In genomic region chr12:110984598-110984997, GRCm38 (mm10) we compare ENCODE assay signal across 19 mouse cellular contexts. TPM values are rescaled to one million over a fixed set of nuclear protein-coding genes. Genes with fewer than 3 reads are reported as not detected.
A peak's percentile ranks its signal among the peaks of the same experiment; 100 is the strongest.
DNase-seq lines count a peak whose midpoint lies in the region; ATAC-seq and TF ChIP-seq lines count a peak whose summit lies in the region.
"Had no signal": no experiment of that assay in that cellular context is flagged by ENCODE, and none has a peak within 500 bp of the region (broad histone marks: within the 10 kb centered on the region; RNA-seq: fewer than 3 reads in every experiment).

No protein-coding gene starts in this region.

- H3K4me2 ChIP-seq in heart, embryonic 15.5 days = no peak overlapping the region
- no peak overlapping the region for H3K4me2 ChIP-seq in lung, embryonic 15.5 days
- H3K4me2 ChIP-seq in embryonic facial prominence, embryonic 15.5 days (replicated peaks) = no peak overlapping the region
- no peak overlapping the region for H3K4me2 ChIP-seq in myocyte (ENCODE audit: low read depth)
- H3K4me2 ChIP-seq: embryonic facial prominence, embryonic 13.5 days; limb, embryonic 15.5 days; midbrain, embryonic 11.5 days had no signal

- H3K9me3 ChIP-seq in heart, embryonic 15.5 days (replicated peaks) = no peaks in the 10 kb centered on the region
- H3K9me3 ChIP-seq in lung, embryonic 15.5 days = no peaks in the 10 kb centered on the region
- no peaks in the 10 kb centered on the region for H3K9me3 ChIP-seq in embryonic facial prominence, embryonic 15.5 days (replicated peaks)
- H3K9me3 ChIP-seq: embryonic facial prominence, embryonic 13.5 days; limb, embryonic 15.5 days had no signal

- H3K27ac ChIP-seq in heart, embryonic 15.5 days = no peak overlapping the region
- 0 out of 2 replicates have a peak overlapping the region, but pooled peaks have one; percentile 33 for H3K27ac ChIP-seq in lung, embryonic 15.5 days
- H3K27ac ChIP-seq in embryonic facial prominence, embryonic 15.5 days (replicated peaks) = no peak overlapping the region
- H3K27ac ChIP-seq: embryonic facial prominence, embryonic 13.5 days; layer of hippocampus, adult 2 months; left cerebral cortex, adult 2 months; limb, embryonic 15.5 days had no signal

- H3ac ChIP-seq in myocyte (ENCODE audit: control insufficient read depth, insufficient read length) = no peak overlapping the region

- H3K36me3 ChIP-seq in heart, embryonic 15.5 days = no peaks in the 10 kb centered on the region
- no peaks in the 10 kb centered on the region for H3K36me3 ChIP-seq in lung, embryonic 15.5 days
- no peaks in the 10 kb centered on the region for H3K36me3 ChIP-seq in embryonic facial prominence, embryonic 15.5 days
- H3K36me3 ChIP-seq in myocyte (ENCODE audit: control insufficient read depth, insufficient read depth) = no peaks in the 10 kb centered on the region
- H3K36me3 ChIP-seq: embryonic facial prominence, embryonic 13.5 days; limb, embryonic 15.5 days had no signal

- ATAC-seq in heart, embryonic 15.5 days (replicated peaks; ENCODE audit: insufficient number of reproducible peaks, insufficient read depth, low FRiP score, low read depth) = 0 out of 2 replicates have a peak, but pooled peaks have one; percentile 20
- ATAC-seq in lung, embryonic 15.5 days (ENCODE audit: borderline replicate concordance, extremely low read depth, low FRiP score, low TSS enrichment) = peak; percentile 81
- peak; percentile 48; the same call in 1 of the 2 replicates for ATAC-seq in embryonic facial prominence, embryonic 15.5 days (ENCODE audit: insufficient number of reproducible peaks, low FRiP score, low TSS enrichment, low read depth)
- ATAC-seq in megakaryocyte-erythroid progenitor cell, adult 5-6 weeks (replicated peaks; ENCODE audit: low FRiP score, low TSS enrichment, poor library complexity, severe bottlenecking) = no peak
- ATAC-seq: liver, postnatal 0 days had no signal

- no peaks in the 10 kb centered on the region for H3K27me3 ChIP-seq in heart, embryonic 15.5 days
- H3K27me3 ChIP-seq in lung, embryonic 15.5 days = no peaks in the 10 kb centered on the region
- H3K27me3 ChIP-seq in embryonic facial prominence, embryonic 15.5 days = no peaks in the 10 kb centered on the region
- no peaks in the 10 kb centered on the region for H3K27me3 ChIP-seq in myocyte (ENCODE audit: control insufficient read depth, insufficient read depth, insufficient read length)
- H3K27me3 ChIP-seq: embryonic facial prominence, embryonic 13.5 days; limb, embryonic 15.5 days had no signal

- intact Hi-C loops in heart, postnatal 36 days (cut with DNase I) = no loop called here

- no peak overlapping the region for H3K4me3 ChIP-seq in heart, embryonic 15.5 days
- H3K4me3 ChIP-seq in lung, embryonic 15.5 days = no peak overlapping the region
- H3K4me3 ChIP-seq in embryonic facial prominence, embryonic 15.5 days (replicated peaks) = no peak overlapping the region
- H3K4me3 ChIP-seq in myocyte = no peak overlapping the region
- H3K4me3 ChIP-seq: embryonic facial prominence, embryonic 13.5 days; layer of hippocampus, adult 2 months; left cerebral cortex, adult 2 months; limb, embryonic 15.5 days had no signal

- WGBS in heart, embryonic 15.5 days = 63% methylated on average over 4 of the region's 4 CpGs
- 15% methylated on average over 4 of the region's 4 CpGs for WGBS in lung, embryonic 15.5 days
- WGBS in embryonic facial prominence, embryonic 15.5 days = 61% methylated on average over 4 of the region's 4 CpGs

- no peak for TF ChIP-seq POLR2A in myocyte (IDR thresholded peaks at IDR 0.05; ENCODE audit: insufficient read length, low read depth)

- H3K4me1 ChIP-seq in heart, embryonic 15.5 days (replicated peaks) = peaks cover under 1% of the 10 kb centered on the region; the same call in 1 of the 2 replicates
- H3K4me1 ChIP-seq in lung, embryonic 15.5 days = peaks cover 12% of the 10 kb centered on the region
- H3K4me1 ChIP-seq in embryonic facial prominence, embryonic 15.5 days = no peaks in the 10 kb centered on the region
- H3K4me1 ChIP-seq: embryonic facial prominence, embryonic 13.5 days; limb, embryonic 15.5 days had no signal

- H3K9ac ChIP-seq in heart, embryonic 15.5 days = no peak overlapping the region
- H3K9ac ChIP-seq in lung, embryonic 15.5 days = no peak overlapping the region
- H3K9ac ChIP-seq in embryonic facial prominence, embryonic 15.5 days = no peak overlapping the region
- H3K9ac ChIP-seq: embryonic facial prominence, embryonic 13.5 days; limb, embryonic 15.5 days; liver, postnatal 0 days had no signal

- H3K79me2 ChIP-seq in myocyte (ENCODE audit: control insufficient read depth, insufficient read depth) = no peaks in the 10 kb centered on the region

- no peak for DNase-seq in heart, postnatal 36 days
- DNase-seq in lung, adult 18-20 months = no peak
- no peak for DNase-seq in layer of hippocampus, adult 8-10 months (ENCODE audit: low spot score in 2 of 2)
- DNase-seq: cerebellum, postnatal 25 days; heart, adult 18-20 months; heart, postnatal 10 days; liver, postnatal 0 days; right cerebral cortex, postnatal 14 days; thymus, adult 18-20 months had no signal

TF ChIP-seq in myocyte, 11 proteins besides CTCF, POLR2A, EP300 and RAD21:
- TF ChIP-seq MYOG (IDR thresholded peaks at IDR 0.05; ENCODE audit: control insufficient read depth in 1 of 3, insufficient read depth in 1 of 3, insufficient read length in 2 of 3, low read depth in 2 of 3) (peak in 2 of 3 experiments; percentile 39 to 42), MYOD1 (IDR thresholded peaks at IDR 0.05; ENCODE audit: control insufficient read depth in 1 of 3, insufficient read length in 2 of 3, low read depth in 2 of 3) (peak in 2 of 3 experiments; percentile 48 to 56), POLR2AphosphoS2 (IDR thresholded peaks at IDR 0.05; ENCODE audit: insufficient read length, low read depth) (no peak), TCF3 (IDR thresholded peaks at IDR 0.05; ENCODE audit: insufficient read length, low read depth) (peak; percentile 34), E2F4 (IDR thresholded peaks at IDR 0.05; ENCODE audit: insufficient read depth) (no peak)
TF ChIP-seq in myocyte: peak in this region for 3.

RNA-seq across cellular contexts. Expression of gene Ankrd9, which starts 5.8 kb away (rescaled TPM):
- 15.4 and 18.0 TPM in 2 replicates for polyA plus RNA-seq in heart, embryonic 15.5 days (2015; fragmentation: Nextera tagmentation; extraction: Ambion mirVana)
- total RNA-seq in heart, postnatal 36 days (2021) = 10 to 100 TPM; 67.9 to 85.3 TPM
- polyA plus RNA-seq in lung, embryonic 15.5 days (2015; fragmentation: Nextera tagmentation; extraction: Ambion mirVana) = 13.3 and 13.6 TPM in 2 replicates
- 16.6 and 17.6 TPM in 2 replicates for polyA plus RNA-seq in embryonic facial prominence, embryonic 15.5 days (2015; fragmentation: Nextera tagmentation; extraction: Ambion mirVana)
- polyA plus RNA-seq in myocyte (2012; fragmentation: generic; extraction: Trizol) = 11.5 TPM
- 3.6 and 5.7 TPM in 2 replicates for total RNA-seq in megakaryocyte-erythroid progenitor cell, adult 5-6 weeks (2014; fragmentation: Nextera tagmentation)
- 2.2 and 3.6 TPM in 2 replicates for total RNA-seq in megakaryocyte-erythroid progenitor cell, adult 5-6 weeks (2017)
- 10 to 100 TPM; 12.5 to 14.0 (median 12.8) TPM for total RNA-seq in layer of hippocampus, adult 8-10 months (2022)

RNA-seq across cellular contexts. Expression of gene Rcor1, which starts 54.6 kb away (rescaled TPM):
- 6.5 and 7.9 TPM in 2 replicates for polyA plus RNA-seq in heart, embryonic 15.5 days (2015; fragmentation: Nextera tagmentation; extraction: Ambion mirVana)
- 10 to 100 TPM; 15.0 to 16.0 TPM for total RNA-seq in heart, postnatal 36 days (2021)
- 10.9 and 11.4 TPM in 2 replicates for polyA plus RNA-seq in lung, embryonic 15.5 days (2015; fragmentation: Nextera tagmentation; extraction: Ambion mirVana)
- 13.0 and 14.3 TPM in 2 replicates for polyA plus RNA-seq in embryonic facial prominence, embryonic 15.5 days (2015; fragmentation: Nextera tagmentation; extraction: Ambion mirVana)
- 9.4 TPM for polyA plus RNA-seq in myocyte (2012; fragmentation: generic; extraction: Trizol)
- 56.7 and 73.4 TPM in 2 replicates for total RNA-seq in megakaryocyte-erythroid progenitor cell, adult 5-6 weeks (2014; fragmentation: Nextera tagmentation)
- total RNA-seq in megakaryocyte-erythroid progenitor cell, adult 5-6 weeks (2017) = 44.1 and 55.3 TPM in 2 replicates
- 10 to 100 TPM; 14.9 to 19.8 (median 17.1) TPM for total RNA-seq in layer of hippocampus, adult 8-10 months (2022)
